Mouse (Mus musculus) ES-E14 (cell line): ENCODE results near the gene Dennd2c.

ENCODE experiments used
- ZC3H11A ChIP-seq: IDR thresholded peaks from 2 replicates; pipeline ENCODE4 v1.6.1; 2012; ENCODE audit warnings: low read depth, mild to moderate bottlenecking, inconsistent platforms, low read length, borderline replicate concordance
- ZNF384 ChIP-seq: IDR thresholded peaks from 2 replicates; pipeline ENCODE4 v1.6.1; 2012; ENCODE audit warnings: low read depth, low read length, inconsistent platforms

DNA sequence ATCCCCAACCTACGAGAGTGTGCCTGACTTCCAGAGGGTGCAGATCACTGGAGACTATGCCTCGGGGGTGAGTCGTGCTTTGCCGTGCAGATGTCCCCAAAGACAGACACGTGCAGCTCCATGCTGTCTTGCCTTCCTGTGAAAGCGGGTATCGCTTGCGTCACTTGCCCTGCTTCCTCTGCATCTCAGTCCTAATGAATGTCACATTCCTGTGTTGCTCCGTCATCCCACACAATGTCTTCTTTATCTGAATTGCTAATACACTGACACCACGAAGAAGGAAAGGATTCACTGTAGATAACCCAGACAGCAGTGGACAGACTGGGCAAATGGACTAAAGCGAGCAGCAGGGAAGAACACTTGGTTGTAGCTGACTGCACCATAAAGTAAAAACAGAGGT lies 21.4 kb upstream of the Dennd2c start:
- TF ChIP-seq ZNF384 (no peak), ZC3H11A (no peak)
